Mouse (Mus musculus): ENCODE results near the gene Bst1.

GRCm38 (mm10) chr5:43868711-43869600 is 50.3 kb downstream of the Bst1 start:
- no peak for TF ChIP-seq CTCF (IDR thresholded peaks at IDR 0.05; ENCODE audit: extremely low read depth, insufficient read depth, insufficient read length, insufficient replicate concordance)
- peak; percentile 9; the same call in 1 of the 2 replicates for TF ChIP-seq POLR2A (IDR thresholded peaks at IDR 0.05; ENCODE audit: low read depth, low read length)

Measured in spleen, adult 2 months (tissue).